Mouse (Mus musculus): ENCODE measurements around the gene Slc39a13.

The Slc39a13 gene

DNA sequence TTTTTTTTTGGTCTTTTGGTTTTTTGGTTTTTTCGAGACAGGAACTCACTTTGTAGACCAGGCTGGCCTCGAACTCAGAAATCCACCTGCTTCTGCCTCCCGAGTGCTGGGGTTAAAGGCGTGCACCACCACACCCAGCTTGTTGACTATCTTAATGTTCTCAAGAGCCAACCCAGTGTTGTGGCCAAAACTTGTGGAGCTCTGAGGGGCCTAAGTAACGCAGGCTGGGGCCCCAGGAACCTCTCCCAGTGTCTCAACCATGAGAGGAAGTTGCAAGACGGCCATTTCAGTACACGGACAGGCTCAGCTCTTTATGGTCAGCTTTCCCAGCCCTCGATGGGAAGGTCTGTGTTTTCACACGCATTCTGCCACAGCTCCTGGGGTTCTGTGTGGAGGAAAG, 18.8 kb upstream of the Slc39a13 start:
- DNase-seq (ENCODE audit: low spot score): no peak

DNA sequence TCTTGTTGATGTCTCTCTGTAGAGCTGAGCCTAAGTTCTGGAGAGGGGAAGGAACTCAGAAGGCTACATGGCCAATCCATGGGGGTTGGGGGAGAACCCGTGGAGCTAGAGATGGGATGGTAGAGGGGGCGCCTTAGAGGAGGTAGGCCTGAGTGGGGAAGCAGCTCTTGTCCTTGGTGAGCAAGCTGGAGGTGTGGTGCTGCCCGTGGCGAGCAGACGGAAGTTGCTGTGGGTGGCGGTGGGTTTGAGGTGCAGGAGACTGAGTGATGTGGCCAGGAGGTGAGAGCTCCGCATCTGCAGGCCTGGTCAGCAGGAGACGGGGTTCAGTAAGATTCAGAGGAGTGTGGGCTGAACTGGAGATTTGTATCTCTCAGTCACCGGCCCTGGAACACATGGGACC, 17.2 kb upstream of the Slc39a13 start:
- no peak for DNase-seq (ENCODE audit: low spot score)

DNA sequence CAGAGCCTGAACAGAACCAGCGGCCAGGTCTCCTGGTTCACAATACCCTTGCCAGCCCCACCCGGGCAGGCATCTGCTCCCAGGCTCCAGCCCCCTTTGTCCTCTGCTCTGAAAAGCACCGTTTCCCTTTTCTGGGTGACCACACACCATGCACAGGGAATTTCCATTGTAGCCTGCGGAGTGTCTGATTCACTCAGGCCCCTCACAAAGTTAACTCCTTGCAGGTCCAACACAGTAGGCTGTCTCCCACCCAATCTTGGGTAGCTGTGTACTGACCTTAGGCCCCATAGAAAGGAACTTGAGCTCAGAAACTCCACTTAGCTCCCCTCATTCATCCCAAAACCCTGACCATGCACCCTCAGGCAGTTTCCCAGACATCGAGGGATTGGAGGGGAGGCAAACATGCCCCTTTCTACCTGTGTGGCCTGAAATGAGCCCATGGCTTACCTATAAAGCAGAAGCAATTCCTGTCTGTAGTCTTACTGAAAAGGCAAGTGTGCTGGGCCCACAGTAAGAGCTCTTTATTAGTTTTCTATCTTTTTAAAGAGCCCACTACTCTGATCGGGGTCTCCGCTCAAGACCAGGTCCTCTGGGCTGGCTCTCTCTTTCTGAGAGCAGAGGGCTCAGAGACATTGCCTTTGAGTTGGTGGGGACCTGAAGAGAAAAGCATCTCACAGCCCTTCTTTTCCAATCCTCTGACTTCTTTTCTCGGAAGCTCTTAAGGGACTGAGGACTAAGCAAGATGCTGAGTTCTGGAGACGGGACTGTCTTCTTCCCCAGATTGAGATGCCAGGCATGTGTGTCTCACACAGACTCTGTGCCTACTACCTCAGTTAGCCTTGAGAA, 16.4 kb upstream of the Slc39a13 start:
- DNase-seq (ENCODE audit: low spot score): no peak

DNA sequence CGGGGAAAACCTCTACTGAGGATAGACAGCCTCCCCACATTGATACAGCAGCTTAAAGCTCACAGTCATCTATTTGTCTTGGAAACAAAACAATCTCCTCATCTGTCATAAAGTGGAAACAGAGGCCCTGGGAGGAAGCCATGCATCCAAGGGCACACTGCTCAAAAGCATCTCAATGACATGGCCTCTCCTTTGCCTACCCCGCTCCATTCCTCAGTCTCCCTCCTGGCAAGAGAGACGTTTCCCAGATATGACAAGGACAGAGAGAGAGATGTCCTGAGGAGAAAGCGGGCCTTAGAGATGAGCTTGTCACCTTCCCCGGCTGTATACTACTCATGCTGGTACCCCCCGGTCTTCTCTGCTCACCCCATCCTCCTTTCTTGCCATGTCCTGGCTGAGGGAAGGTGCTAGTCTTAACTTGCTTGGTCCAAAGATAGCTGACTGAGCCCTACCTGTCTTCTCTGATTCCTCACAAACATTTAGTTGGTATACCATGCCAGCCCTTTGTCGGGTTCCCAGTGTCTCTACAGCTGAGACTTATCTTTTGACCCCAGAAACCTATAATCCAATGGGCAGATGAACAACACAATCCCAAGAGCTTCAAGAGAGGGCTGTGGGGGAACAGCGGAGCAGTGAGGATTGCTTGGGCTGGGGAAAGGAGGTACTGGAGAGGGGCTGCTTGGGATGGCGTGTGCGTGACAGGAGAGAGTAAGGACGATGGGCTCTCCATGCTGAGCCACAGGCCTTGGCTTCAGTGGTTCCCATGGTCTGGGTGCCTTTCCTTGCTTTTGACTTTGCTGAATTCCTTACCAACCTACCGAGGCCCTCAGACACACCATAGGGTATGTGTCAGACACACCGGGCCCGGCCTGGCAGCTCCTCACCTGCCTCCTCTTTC, 15.5 kb upstream of the Slc39a13 start:
- DNase-seq (ENCODE audit: low spot score): no peak

DNA sequence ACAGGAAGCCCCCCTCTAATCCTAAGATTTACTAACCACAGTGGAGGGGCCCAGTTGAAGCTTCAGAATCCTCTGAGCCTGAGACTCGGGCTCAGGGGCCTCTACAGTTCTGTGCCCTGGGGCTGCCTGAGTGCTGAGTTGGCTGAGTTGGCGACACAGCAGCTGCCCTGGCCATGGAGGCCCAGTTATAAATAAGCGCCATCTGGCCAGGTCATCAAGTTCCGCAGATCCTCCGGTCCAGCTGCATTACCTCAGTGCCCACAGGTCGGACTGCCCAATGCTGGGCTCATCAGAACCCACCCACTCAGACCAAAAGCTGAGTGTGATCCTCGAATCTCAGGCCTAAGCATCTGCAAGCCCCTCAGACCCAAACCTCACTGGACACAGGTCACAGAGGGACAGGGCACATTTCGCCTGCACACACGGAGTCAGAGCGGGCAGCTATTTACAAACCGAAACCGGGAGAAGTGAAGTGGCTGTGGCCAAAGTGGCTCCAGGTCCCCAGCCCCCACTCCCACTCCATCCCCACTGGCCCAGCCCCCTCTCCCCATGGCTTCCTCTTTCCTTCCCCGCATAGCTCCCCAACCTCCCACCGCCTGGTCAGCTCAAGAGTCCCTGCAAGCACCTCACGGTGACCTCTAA, 14.1 kb upstream of the Slc39a13 start:
- DNase-seq (ENCODE audit: low spot score): no peak

DNA sequence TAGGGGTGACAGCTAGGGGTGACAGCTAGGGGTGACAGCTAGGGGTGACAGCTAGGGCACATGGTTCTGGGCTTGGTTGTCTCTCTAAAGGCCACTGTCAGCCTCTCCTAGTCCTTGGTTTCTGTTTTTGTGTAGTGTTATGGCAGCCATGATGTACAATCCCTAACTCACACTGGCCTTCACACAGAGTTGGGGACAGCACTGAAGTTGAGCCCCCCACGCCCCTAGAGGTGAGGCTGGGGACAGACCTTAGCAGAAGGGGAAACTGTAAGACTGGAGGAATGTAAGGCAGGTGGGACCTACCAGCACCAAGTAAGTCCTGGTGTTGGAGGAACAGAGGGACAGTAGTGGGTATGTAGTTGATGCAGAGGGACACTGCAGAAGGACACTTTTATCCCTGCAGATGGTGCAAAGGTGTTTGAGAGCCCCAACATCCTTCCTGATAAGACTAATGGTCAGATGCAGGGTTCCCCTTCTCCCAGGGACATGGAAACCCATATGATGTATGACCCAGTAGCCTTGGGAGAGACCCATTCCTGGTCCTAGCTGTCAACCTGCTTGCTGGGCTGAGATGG, 13.2 kb upstream of the Slc39a13 start:
- no peak for DNase-seq (ENCODE audit: low spot score)

DNA sequence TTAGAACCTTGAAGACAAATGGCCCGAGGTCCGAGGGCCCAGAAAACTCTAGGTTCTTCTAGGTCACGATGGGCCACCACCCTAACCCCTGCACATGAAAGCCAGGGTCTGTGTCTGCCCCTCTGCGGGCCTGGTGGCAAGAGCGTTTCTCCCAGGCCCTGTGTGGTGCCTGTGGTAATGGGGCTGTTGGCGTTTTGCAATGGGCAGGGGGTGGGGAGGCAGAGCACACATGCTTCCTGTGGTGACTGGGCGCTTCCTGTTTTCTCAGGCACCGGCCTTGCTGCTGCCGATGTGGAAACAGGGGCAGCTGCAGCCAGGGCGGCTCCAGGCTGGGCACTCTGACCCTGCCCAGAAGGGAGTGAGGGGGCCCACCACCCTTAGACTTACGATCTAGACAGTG, 12.6 kb upstream of the Slc39a13 start:
- no peak for DNase-seq (ENCODE audit: low spot score)

DNA sequence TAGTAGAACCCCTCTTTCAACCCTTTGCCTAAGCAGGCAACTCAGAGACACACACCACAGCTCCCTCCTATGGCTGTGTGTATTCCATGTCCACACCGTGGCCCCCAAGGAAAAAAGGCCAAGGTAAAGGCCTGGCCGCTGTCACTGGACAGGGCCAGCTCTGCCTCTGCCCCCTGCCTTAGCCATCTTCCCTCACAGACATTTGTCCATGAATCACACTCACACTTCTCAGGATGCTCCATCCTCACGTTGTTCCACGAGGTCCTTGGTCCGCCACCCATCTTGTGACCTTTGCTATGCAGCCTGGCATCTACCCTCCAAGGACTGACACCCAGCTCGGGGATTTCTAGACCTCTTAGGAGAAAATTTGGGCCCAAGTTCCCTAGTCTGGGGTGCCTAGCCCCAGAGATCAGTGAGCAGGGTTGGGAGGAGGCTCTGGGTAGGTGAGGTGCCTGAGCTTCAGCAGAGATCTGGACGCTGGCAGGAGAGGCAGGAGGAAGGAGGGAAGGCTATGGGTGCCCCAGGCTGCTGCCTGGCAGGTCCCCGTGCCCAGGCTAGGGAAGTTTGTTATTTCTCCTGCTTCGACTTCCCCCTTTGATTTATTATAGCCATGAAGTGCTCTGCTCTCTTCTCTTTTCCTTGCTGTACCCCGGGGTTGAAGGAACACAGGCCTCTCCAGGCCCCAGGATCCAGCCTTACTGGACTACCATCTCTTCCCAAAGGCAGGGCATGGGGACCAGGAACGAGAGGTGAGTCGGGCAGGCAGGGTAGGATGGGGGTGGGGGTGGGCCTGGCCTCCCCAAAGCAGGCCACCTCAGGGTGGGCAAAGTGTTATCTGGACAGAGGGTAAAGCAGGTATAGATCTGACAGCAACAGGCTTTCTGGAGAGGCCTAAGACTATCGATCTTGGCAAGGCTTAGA, 11.8 kb upstream of the Slc39a13 start, which contains the start of gene Spi1:
Gene Spi1, plus strand, starts transcription at position 616 of the 921 bp plus-strand sequence.
- no peak for DNase-seq (ENCODE audit: low spot score)

DNA sequence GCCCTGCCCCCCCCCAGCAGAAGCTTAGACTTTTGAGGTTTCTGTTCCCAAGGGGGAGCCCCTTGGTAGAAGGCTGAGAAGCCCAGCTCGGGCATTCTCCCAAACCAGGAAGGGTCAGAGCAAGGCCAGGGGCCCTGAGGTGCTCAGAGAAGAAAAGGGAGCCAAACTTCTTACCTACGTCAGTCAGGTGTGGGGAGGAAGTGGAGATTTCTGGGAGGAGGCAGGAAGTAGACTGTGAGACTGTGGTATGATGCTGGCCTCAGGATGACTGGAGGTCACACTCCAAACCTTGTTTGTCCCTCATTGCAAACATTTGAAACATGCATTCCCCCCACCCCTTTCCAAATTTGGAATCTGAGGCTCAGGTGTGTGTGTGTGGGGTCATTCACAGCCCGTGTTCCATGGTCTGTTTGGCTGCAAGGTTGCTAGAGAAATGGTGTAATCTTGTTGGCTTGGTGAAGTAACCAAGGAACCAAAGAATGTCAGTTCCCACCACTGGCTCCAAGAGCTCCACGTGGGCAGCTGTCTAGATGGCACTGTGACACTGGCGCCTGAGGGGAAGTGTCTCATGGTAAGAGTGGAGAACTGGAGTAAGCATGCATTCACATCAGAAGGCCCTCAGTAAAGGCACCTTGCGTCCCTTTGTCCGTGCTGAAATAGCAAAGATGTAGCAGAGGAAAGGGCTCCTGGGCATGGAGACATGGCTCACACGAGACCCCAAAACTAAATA, 10.7 kb upstream of the Slc39a13 start:
- no peak for DNase-seq (ENCODE audit: low spot score)

DNA sequence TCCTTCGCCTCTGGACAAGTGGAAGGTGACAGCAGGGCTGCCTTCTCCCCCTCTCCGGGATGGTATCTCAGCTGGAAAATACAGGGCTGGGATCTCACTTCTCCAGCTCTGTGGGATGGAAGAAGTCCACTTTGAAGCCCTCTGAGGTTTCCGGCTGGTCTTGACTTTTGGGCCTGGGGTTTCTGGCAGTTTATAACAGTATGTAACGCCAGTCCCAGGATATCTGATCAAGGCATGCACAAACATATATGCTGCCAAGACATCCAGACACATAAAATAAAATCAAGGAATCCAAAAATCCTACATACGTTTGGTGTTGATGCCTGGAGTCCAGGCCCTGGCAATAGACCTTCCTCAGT, 8.8 kb upstream of the Slc39a13 start:
- no peak for DNase-seq (ENCODE audit: low spot score)

DNA sequence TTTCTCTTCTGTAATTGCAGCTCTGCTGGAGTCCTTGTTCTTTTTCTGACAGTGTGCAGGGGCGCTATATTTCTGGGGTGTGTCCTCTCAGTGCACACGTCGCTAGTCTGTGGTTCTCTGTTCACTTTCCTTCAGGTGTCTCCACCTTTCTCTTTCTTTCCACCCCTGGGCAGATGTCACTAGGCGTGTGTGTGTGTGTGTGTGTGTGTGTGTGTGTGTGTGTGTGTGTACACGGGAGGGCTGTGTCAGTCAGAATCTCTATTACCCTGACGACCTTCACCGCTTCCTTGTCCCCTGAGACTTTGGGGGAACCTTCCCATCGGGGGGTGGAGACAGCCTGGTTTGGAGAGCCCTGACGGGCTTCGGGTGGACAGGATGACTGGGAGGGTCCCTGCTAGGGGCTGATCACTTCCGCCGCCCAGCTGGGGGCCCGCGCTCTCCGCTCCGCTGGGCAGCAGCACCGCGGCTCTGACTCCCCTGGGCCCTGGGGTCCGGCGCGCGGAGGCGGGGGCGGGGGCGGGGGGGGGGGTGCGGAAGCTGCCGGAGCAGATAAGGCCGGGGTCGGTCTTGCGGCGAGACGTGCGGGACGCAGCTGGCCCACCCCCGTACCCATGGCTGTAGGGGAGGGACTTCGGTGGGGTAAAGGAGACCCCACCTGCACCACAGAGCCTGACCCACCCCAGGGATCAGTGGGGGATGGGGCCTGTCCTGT, 8.3 kb upstream of the Slc39a13 start:
- peak; percentile 60 for DNase-seq (ENCODE audit: low spot score)

DNA sequence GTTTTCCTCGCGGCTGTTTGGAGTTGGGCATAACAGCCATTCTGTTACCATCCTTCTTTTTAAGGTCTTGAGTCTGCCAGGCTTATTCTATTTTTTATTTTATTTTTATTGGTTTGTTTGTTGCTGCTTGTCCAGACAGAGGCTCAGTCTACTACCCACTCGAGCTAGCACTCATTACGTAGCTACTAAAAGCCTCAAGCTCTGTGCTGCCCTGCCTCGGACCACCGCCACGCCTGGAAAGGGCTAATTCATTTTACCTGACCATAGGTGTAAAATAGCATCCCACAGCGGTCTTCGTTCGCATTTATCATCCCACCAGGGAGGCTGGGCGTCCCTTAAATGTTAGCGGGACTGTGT, 7.7 kb upstream of the Slc39a13 start:
- DNase-seq (ENCODE audit: low spot score): no peak

DNA sequence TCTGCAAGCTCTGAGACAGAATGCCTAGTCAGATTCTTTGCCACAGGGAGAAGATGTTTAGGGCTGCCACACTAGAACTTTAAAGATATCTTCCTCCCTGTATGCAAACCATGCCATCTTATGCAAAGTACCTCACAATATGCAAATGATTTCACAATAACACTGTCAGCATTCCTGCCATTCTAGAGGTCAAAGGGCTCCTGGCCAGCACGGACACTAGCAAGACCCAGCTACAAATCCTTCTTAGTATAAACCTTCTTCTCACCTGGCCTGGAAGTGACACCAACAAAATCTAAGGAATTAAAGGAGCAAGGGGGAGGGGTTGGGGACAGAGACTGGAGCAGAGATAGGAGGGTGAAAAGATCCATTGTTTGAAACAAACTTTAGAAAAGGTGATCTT, 1.9 kb upstream of the Slc39a13 start:
- no peak for DNase-seq (ENCODE audit: low spot score)

DNA sequence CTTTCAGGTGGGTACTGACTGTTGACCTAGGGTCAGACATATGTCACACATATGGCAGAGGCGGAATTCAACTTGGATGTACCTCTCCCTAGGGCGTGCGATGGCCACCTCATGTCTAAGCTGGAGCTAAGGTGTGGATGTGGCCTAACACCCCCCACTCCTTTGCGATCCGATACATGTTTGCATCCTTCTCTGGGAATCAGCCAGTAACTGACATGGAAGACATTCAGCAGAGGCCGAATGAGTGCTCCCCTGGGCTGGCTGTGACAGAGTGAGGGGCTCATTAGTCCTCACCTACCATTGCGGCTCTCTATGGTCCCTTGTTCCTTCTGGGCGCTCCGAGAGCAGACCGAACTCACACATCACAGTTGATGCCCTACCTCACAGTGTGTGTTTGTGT, 842 bp upstream of the Slc39a13 start:
- DNase-seq (ENCODE audit: low spot score): no peak

DNA sequence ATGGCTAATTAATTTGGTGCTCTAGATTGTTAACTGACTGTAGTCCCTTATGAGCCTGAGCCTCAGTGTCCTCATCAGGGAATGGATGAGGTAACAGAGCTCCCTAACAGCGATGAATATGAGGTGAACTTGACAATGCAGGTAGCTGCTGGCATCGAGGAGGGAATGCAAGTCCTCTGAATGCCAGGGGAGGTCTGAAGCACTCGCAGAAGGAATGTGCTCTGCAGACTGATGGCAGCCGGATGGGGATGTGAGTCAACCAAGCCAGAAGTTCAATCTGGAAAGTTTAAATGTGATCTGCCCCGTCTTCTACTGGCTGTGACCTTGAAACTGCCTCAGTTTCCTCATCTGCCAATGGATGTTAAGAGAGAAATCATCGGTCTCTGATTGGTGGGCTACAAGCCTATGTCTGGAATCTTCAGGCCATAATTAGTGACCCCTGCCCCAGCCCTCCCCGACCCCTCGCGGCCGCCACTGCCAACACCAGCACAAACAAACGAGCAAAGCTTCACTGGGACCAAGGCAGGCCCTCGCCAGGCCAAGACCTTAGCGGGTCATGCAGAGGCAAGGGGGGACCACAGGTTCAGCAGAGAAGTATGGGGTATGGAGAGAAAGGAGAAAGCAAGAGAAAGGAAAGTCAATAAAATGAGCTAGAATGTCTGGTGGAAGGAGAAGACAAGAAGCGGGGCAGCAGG, 764 bp downstream of the Slc39a13 start:
- DNase-seq (ENCODE audit: low spot score): peak; percentile 54

DNA sequence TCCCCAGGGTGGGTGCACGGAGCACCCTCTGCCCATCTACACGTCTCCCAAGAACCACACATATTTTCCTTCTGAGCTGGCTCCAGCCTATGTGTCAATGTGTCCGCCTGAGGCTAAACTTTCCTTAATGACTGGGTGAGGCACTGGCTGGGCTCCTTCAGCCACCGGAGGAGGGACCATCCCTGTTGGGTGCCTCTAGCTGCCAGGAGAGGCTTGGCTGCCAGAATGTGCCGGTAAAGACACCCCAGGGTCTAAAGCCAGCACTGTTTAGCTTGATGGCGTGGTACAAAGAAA, 1.4 kb downstream of the Slc39a13 start:
- no peak for DNase-seq (ENCODE audit: low spot score)

DNA sequence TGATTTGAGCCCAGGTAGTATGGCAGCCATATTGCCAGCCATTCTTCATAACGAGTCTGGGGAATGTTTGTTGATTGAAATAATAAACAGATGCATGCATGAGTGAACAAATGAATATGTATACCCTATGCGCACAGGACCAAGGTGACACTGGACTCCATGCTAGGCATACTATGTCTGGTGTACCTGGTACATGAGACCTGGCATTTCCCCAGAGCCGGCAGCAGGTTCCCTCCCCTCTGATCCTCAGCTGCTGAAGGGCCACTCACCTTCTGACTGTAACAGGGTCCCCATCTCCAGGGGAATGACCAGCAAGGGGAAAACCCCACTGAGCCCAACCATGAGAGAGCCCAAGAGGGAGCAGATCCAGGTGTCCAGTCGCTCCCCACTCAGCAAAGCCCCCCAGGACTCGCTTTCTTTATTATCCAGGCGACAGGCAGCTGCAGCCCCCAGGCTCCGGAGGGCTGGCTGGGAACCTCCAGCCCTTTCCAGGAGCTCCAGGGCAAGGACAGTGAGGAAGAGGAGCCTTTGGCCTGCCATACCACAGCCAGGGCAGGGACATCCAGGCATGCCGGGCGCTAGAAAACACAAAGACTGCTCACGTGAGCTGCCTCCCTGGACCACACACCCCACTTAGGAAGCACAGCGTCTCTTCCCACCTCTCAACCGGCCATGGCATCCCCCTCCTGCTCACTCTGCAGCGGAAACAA, 1.9 kb downstream of the Slc39a13 start:
- DNase-seq (ENCODE audit: low spot score): no peak

DNA sequence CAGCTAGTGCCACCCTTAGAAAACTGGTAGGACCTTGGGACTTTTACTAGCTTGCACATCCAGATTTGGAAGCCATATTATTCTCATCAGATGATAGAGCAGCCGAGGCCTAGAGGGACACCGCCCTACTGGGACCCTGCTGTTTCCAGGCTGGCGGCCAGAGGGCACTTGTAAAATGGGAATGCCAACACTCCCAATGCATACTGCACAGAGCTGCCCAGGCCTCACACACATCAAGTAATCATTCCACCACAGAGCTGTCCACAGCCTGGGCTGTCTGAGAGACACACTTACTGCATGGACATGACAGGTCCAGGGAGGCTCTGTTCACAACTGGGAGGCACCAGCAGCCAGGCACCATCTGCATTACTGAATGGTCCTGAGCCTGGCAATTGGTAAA, 3.8 kb downstream of the Slc39a13 start:
- no peak for DNase-seq (ENCODE audit: low spot score)

DNA sequence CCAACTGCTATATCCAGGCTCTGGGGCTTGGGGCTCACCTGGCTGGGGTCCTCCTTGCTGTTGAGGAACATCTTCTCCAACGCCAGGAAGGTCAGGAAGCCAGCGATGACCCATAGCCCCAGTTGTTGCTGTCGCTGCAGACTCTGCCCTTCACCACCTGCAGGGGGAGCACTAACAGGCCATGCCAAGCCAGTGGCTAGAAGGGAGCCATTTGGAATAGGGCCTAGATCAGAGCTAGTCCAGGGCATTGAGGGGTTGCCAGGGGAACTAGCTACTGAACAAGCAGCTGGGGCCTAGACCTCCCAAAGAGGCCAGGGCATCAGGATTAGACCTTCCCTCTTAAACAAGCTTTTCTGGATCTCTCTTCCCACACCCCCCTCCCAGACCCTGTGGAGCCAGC, 4.7 kb downstream of the Slc39a13 start:
- DNase-seq (ENCODE audit: low spot score): peak; percentile 68
